Mouse (Mus musculus): Measurements from ENCODE around the gene Cadps.

Gene Cadps

DNA sequence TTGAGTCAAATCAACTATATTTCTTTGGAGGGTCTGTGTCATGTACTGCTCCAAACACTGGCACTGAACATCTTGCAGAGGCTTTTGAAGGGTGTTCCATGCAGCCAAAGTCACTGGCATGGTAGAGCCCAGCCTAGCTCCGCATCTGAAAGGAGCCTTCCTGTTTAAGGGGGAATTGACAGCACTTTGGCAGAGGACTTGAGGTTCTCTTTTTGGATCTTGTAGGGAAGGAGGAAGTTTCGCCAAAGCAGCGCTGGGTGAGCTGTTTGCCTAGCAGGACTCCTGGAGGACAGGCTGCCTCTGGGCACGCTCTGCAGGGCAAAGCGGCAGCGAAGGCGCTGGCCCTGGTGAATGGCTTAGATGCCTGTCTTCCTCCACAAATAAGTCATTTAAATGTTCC, 363.2 kb downstream of the Cadps start:
- DNase-seq = peak; percentile 16

DNA sequence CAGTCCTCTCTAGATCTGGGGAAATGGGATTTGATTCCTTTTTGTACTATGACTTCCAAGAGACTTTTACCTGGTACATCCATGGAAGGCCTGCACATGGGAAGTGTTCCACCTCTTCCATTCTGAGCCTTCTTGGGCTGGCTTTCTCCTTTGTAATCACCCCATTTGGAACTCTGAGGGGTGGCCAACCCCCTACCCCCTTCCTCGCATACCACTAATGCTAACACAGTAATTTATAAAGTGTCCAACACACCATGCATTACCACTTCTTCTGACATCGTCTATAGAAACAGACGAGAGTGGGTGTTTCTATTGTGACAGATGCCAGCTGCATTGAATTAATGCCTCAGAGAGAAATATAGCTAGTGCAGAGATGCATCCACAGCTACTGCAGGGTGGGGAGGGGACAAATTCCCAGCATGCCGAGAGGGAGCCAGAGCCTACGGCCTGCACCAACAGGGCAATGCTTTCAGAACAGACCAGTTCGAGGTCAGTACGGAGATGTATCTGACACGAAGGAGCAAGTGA, 367.8 kb downstream of the Cadps start:
- no peak for DNase-seq

DNA sequence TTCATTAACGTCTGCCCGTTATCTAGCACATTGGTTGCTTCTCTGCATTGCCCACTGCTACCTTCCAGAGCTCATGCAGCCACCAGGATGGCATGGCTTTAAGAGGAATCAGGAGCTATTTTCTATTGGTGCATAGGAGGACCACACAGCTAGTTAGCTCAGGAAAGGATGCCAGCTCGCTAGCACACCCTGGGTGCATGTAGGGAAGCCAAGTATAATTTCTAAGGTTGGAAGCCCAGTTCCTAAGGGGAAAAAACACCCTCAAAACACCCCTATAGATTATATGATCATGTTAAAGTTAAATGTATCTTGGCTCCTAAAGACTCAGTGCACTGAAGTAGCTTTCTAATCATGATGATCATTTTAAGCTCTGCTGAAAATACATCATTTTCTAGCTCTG, 372.1 kb downstream of the Cadps start:
- DNase-seq = no peak

DNA sequence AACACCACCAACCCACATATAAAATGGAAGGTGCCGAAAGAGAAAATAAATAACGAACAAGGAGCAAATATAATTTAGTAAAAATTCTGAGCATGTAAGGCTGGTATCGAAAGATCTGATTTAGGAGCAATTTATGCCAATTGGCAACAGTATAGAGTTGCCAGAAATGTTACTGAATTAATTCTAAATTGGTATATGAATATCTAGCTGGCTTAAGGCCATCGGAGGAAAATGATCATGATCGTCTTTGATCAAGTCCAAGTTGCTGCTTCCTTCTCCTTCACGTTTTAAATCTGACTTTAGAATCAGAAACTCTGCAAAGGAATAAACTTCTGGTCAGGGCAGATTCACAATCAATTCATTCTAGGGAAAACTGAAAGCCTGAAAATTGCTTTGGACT, 374.0 kb downstream of the Cadps start:
- no peak for DNase-seq

DNA sequence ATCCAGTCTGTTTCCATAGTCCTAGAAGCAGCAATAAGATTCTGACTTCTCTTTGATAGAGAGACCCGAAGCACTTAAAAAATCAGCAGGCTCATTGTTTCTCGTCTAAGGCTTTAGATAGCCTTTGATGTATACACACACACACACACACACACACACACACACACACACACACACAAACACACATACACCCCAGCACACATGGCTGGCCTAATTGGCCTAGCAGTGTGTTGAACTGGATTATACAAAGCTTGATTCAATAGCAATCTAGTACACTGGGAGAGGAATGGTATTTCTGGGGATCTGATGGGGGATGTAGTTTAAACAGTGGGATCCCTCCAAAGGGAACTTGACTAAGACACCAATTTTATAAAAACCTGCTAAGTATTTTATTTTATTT, 381.9 kb downstream of the Cadps start:
- DNase-seq = no peak

DNA sequence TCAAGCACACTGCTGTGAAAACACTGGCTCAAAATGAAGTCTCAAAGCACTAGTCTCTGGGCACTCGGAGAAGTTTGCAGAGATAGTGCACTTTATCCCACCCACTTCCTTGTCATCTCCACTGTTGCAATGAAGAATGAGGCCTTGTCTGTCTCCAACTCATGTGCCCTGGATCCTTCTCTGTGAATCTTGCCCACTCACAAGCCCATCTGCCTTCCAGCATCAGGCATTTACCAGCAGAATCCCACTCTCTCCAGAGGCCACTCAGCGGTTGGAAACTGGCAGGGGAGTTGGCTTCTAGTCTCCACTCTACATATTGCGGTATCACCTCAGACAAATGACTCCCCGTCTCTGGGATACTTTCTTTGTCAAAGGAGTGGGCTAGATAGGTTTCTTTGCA, 384.9 kb downstream of the Cadps start:
- DNase-seq = no peak

DNA sequence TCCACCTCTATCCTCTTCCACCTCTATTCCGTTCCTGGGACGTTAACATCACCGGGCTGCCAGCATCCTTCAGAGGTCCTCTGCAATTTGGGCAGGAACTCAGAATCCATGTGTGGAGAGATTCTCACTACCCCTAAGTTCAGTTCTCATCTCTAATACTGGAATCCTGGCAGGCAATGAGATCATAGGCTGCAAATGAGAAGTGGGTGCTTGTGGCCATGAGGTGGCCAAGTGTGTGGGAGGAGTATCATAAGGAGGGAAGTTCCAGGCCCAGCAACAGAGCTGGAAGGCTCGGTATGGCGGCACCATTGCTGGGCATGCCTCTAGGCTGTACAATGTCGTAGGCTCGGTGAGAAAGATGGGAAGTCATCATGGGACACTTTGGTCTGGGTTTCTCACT, 385.5 kb downstream of the Cadps start:
- no peak for DNase-seq

DNA sequence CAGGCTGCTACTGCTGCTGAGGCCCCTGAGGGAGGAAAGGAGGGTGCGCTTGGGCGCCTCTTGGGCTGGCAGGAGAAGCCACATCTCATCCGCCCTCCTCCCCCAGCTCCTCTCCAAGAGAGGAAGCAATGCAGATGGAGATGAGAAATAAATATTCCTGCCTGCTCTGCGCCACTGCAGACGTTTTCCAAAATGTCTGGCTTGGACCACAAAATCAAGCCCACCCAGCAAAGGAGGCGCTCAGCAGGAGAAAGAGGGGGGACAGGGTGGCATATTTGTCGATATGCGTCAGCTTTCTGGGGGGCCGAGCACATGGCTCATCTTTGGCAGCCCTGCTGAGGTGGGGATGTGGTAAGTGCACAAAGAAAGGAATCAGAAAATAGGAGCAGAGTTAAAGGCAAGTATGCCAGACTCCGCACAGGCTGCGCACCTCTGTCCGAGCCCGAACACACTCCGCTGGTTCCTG, 385.9 kb downstream of the Cadps start:
- DNase-seq = no peak

DNA sequence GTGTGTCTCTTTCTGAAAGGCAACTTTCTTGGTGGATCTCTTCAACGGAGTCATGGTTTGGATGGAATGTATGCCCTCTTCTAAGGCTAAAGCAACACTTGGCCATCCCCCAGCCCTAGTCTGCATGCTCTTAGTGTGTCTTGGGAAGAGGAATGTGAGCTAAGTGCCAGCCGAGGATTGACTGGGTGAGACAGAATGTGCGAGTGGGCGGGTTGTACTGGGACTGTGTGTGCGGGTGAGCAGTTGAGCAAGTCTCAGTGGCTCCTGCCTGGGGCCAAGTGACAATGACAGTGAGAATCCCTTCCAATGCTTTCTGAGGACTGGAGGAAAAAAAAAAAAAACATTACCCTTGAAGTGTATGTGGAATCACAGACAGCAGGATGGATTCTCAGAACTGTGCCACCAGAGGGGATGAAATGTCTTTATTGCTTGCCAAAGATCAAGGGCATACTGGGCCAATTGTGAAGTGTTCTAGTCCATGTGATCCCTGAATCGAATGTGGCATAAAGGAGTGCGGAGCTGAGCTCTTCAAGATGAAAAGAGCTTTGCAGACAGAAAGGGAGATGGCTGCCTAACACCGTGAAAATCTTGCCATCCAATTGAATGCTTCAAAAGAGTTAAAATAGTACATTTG, 394.7 kb downstream of the Cadps start:
- DNase-seq = no peak

DNA sequence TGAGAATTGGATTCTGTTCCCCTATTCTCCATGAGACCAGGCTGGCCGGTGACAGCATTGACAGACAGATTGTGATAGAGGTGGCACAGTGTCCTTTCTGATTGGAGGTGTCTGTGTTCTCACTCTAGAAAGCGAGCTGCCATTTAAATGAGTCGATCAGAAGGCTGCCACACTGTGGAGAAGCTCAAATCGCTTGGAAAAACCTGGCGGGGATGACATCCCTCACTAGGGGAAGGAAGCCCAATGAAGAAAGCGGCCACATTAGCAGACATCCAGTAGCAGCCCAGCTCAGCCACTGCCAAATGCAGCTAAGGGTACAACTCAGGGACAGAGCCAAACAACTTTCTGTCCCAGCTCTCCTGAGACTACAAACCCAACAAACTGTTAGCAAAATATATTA, 397.6 kb downstream of the Cadps start:
- DNase-seq = no peak

DNA sequence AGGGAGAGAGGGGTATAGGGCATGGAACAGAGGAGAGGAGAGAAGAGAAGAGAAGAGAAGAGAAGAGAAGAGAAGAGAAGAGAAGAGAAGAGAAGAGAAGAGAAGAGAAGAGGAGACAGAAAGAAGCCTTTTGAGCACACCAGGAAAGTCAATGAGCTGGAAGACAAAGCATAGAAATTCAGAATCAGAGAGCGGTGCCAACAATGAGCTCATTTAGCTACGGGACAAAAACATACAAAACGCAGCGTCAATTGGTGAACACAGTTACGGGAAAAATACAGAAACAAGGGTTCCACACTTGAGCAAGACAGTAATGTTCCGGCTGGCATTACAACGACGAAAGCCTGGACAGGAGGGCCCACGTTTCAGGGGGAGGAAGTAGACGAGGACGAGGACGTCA, 412.6 kb downstream of the Cadps start:
- no peak for DNase-seq

DNA sequence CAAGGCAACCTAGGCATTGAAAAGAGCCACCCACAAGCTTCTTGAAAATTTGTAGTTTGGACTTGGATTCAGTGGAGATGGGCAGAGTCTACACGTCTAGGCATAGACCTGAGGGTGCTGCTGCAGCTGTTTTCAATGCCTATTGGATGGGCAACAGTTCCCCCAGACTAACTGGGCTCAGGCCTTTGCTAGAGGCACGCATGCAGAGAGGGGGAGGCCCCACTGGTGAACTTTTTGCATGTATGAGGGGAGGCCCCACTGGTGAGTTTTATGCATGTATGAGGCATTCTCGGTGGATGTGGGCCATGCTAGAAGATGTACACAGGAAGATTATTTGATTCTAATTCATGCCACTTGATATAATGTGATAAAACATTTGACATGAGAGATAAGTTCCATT, 413.1 kb downstream of the Cadps start:
- no peak for DNase-seq

DNA sequence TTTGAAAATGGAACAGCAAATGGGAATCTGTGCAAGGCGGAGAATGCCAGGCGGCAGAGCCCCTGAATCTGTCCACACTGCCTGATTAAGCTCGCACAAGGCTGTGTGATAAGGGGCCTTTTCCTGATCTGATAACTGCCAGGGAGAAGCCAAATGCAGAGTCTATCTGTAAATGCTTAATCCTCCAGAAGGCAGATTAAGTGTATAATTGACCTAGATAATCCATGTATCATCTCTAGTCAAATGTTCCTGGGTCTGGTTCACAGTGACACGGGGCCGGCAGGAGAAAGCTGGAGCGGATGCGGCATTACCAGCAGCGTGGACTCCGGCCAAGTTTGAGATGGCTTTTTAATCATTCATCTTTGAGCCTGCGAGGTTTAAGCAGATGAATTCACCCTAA, 416.3 kb downstream of the Cadps start:
- DNase-seq = peak; percentile 55

DNA sequence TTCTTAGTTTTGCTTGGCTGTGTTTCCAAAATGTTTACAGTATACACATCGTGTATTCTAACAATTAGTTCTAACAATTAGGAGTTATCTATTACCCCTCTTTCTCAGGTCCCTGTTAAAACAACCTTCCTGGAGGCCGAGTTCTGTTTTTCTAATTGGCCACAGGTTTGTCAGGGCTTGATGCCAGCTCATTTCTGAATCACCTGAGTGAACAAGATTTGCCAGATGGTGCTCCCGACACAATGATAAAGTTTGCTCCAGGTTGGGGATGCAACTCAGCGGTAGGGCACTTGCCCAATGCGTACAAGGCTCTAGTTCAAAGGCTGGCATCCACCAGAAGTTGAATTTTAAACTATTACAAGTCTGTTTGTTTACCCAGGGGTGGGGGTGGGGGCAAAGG, 417.7 kb downstream of the Cadps start:
- peak; percentile 62 for DNase-seq

DNA sequence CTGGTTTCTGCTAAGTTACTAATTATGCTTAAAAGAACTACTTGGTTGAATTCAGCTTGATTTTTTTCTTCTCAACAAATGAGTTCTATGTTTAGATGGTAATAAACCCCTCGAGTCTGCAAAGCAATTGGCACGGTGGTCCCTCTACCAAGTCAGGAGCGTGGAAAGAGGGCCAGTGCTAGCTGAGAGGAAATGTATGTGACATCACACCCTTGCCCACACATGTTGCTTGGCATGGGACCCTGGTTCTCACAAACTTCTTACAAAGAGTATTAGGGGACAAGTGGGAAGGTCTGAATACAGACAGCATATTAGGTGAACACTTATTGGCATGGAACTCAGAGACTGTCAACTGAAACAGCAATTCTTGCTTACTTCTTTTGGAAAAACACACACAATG, 418.2 kb downstream of the Cadps start:
- DNase-seq = no peak

DNA sequence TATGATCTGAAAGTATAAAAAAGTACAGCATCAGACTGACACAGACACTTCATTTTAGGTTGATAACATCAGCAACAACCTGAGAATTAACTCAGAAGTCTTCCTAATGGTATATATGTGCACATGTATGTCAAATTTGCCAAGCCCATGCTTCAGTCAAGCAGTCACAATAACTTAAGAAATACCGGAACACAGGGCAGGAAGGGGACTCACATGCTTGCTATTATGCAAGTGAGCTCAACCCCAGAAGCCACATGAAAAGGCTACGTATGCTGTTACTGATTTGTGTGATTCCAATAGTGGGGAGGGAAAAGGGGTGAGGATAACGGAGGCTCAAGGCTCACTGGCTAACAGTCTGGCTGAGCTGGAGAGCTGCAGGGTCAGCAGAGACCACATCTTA, 418.8 kb downstream of the Cadps start:
- no peak for DNase-seq

DNA sequence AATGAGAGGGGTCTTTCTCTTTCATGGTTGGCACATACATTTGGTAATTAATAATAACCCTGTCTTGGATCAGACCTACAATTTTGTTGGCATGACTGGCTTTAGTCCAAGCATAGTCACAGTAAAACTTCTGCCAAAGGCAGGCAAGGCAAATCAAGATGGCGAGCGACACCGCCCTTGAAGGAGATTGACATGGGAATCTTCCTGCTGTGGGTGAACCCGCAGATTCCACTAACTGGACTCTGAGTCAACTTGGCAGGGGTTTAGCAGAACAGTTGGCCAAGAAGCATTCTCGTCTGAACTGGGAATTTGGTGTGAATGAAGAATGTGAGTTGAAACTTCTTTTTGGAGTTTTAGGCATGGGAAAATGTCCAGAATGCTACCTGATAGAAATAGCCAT, 422.8 kb downstream of the Cadps start:
- DNase-seq = no peak

DNA sequence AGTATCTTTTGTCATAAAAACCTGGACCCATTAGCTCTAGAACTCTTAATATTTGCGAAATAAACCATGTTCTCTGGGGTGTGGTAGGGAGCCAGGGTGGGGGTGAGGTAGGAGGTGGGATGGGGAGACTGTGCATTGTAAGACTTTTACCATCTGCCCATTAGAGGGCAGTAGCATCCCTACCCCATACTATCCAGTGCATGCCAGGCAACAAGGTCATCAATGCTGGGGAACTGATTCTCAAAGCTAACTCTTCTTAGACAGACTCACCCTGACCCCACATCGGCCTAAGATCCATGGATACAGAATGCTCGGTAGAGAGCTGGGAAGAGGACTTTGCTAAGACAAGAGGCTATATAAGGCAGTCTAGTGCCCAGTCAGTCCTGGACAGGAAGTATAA, 425.3 kb downstream of the Cadps start:
- DNase-seq = no peak

DNA sequence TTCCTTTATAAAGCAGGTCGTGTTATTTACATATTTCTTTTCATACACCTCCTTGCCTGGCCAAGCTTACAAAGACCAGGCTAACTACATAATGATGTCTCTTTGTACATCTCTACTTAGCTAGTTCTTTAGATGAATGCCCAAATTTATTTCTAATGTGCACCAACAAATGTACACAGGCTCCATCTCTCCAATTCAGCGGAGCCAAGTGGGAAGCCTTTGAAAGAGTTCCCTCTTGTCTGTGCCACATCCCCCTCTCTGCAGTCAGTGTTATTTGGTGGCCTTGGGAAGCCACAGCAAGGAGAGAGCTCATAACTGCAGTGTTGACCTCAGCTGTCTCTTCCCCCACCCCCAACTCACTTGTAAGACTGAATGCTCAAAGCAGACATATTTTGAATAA, 428.6 kb downstream of the Cadps start:
- no peak for DNase-seq

DNA sequence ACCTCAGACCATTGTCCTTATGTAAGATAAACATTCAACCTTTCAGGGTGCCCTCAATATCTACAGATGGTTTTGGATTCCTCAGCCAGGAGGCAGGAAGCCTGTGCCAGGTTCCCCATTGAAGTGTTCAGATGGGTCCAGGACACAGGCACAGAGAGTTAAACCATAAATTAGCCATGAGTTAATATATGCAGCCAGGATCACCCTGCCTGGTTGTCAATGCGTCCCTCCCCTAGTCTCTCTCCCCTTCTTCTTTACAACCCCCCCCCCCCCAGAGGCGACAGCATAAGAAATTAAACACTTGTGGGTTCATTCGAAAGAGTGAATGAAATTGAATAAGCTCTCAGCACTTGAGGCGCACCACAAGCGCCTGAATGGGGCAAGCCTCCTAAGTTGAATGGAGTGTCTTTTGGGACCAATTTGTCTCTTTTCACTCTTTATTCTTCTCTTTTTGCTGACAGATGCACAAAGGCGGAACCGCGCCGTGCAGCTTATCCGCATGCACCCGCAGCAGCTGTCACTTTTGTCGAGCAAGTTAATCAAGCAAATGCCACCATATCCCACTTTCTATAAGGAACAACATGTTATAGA, 429.5 kb downstream of the Cadps start:
- peak; percentile 68 for DNase-seq

DNA sequence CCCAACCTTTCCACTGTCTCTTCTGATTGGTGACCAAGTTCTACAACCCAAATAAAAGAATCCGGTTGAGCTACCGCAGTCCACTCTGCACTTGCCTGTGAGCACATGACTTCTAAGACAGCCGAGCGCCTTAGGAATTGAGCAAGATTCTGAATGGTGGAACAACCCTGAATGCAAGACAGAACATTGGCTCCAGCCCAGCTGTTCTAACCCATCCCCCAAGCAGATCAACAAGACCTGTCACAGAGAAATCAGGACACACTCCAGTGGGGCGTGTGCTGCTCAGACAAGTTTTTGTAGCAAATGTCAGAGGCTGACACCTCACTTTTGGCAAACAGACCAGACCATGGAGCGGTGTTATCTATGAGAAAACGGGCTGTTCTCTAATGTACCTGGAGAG, 431.7 kb downstream of the Cadps start:
- no peak for DNase-seq

DNA sequence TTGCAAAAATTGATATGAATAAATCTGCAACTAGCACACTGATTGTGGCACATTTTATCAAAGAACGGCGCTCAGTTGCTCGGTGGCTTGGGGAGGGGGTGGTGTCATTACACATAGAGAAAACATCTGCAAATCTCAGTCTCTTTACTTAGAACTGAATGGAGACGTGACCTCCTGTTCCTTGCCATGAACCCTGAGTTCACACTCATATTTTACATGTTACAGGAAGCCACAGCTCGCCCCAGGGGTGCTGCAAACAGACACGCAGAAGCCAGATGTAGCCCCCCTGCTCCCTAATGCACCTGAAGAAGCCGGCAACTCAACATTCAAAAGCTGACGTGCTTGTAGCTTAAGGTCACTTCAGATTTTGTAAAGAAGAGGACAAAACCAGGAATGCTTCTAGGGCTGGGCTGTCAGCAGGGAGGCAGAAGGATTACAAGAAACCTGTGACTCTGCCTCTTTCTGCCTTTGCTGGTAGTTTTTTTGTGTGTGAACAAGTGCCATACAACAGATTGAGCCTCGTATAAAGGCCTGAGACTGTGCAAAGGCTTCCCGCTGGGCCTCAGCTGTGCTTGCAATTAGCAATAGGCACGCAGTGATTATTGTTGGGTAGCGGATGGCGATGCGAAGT, 434.0 kb downstream of the Cadps start:
- DNase-seq = peak; percentile 86

DNA sequence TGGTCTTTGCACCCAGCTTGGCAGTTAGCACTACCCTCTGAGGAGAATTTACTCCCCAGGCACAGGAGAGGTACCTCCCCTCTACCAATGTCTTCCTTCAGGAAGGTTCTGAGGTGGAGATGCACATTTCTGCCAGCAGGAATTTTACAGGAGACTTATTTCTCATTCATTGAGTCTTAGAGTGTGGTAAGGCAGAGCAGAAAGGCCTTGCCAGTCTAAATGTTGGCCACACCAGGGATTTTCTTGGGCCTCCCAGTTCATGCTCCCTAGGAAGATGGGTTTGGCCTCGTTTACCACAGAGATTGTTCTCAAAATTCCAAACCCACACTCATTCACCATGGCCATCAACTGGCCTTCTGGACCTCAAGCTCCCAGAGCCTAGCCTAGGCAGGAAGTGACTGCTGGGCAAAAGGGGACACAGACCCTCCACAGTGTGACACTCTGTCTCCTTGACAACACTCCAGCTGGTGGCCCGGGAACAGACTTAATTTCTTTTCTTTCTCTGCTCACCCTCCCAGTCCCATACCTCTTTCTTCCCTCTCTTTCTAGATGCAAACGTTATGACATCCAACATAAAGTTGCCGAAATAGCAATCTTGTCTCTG, 434.6 kb downstream of the Cadps start:
- DNase-seq = no peak

DNA sequence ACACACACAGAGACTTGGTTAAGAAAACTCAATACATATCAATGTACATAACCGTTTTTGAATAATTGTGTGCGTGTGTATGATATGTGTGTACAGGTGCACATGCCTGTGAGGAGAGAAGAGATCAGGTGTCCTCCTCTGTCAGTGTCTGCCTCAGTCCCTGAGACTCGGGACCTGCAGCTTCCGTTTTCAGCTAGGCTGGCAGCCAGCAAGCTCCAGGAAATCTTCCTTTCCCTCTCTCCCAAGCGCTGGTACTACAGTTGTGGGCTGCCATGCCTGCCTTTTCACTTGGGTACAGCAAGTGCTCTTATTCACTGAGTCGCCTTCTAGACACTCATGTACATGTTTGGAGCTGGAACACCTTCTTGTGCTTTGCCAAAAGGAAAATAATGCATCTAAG, 435.7 kb downstream of the Cadps start:
- no peak for DNase-seq

Data from cerebellum, adult 9-10 months (tissue).